Mouse (Mus musculus): ENCODE results near the gene Podxl. TPM values are rescaled to one million over a fixed set of nuclear protein-coding genes. Genes with fewer than 3 reads are reported as not detected.

The Podxl gene
- polyA plus RNA-seq, 2 experiments = 5.8 to 8.9 TPM

GRCm38 (mm10) chr6:31527897-31528296 lies 35.9 kb downstream of the Podxl start:
- no peaks in the 10 kb centered on the region for H3K27me3 ChIP-seq (ENCODE audit: control insufficient read depth, insufficient read depth, low read length)
- H3K27ac ChIP-seq (replicated peaks; ENCODE audit: low read depth, low read length) = no peak overlapping the region
- no peaks in the 10 kb centered on the region for H3K36me3 ChIP-seq (ENCODE audit: control insufficient read depth, insufficient read depth, low read length)
- H3K4me1 ChIP-seq (ENCODE audit: control insufficient read depth, insufficient read depth, low read length) = no peaks in the 10 kb centered on the region
- no peak for ATAC-seq (ENCODE audit: low FRiP score, low read depth)
- WGBS = 60% methylated on average over 7 of the region's 7 CpGs
- H3K9ac ChIP-seq (ENCODE audit: low read depth, low read length, severe bottlenecking) = no peak overlapping the region
- no peak overlapping the region for H3K4me2 ChIP-seq (replicated peaks; ENCODE audit: low read depth, low read length, severe bottlenecking)
- TF ChIP-seq POLR2A (IDR thresholded peaks at IDR 0.05; ENCODE audit: borderline replicate concordance, extremely low read depth, insufficient read depth, insufficient read length) = no peak
- peak; percentile 47 for DNase-seq (ENCODE audit: low spot score)
- H3K9me3 ChIP-seq (ENCODE audit: control insufficient read depth, low read length) = no peaks in the 10 kb centered on the region
- no peak overlapping the region for H3K4me3 ChIP-seq (replicated peaks; ENCODE audit: low read length)

- no peak for DNase-seq (ENCODE audit: low spot score)
These were observed 36.9 kb downstream of the Podxl start for GRCm38 (mm10) chr6:31526929-31527328.

GRCm38 (mm10) chr6:31525231-31525900 lies 38.4 kb downstream of the Podxl start:
- H3K36me3 ChIP-seq (ENCODE audit: control insufficient read depth, insufficient read depth, low read length) = no peaks in the 10 kb centered on the region
- TF ChIP-seq POLR2A (IDR thresholded peaks at IDR 0.05; ENCODE audit: borderline replicate concordance, extremely low read depth, insufficient read depth, insufficient read length) = no peak
- no peak overlapping the region for H3K4me3 ChIP-seq (replicated peaks; ENCODE audit: low read length)
- H3K9ac ChIP-seq (ENCODE audit: low read depth, low read length, severe bottlenecking) = no peak overlapping the region
- no peaks in the 10 kb centered on the region; the same call in 1 of the 2 replicates for H3K4me1 ChIP-seq (ENCODE audit: control insufficient read depth, insufficient read depth, low read length)
- ATAC-seq (ENCODE audit: low FRiP score, low read depth) = peak; percentile 65; the same call in 1 of the 2 replicates
- no peak overlapping the region for H3K4me2 ChIP-seq (replicated peaks; ENCODE audit: low read depth, low read length, severe bottlenecking)
- 63% methylated on average over 6 of the region's 6 CpGs for WGBS
- DNase-seq (ENCODE audit: low spot score) = peak; percentile 75
- H3K9me3 ChIP-seq (ENCODE audit: control insufficient read depth, low read length) = no peaks in the 10 kb centered on the region
- no peak overlapping the region for H3K27ac ChIP-seq (replicated peaks; ENCODE audit: low read depth, low read length)
- H3K27me3 ChIP-seq (ENCODE audit: control insufficient read depth, insufficient read depth, low read length) = no peaks in the 10 kb centered on the region

More at GRCm38 (mm10) chr6:31526929-31527328, 36.9 kb downstream of the Podxl start:
- H3K4me2 ChIP-seq (replicated peaks; ENCODE audit: low read depth, low read length, severe bottlenecking) = no peak overlapping the region
- ATAC-seq (ENCODE audit: low FRiP score, low read depth) = no peak
- no peaks in the 10 kb centered on the region for H3K9me3 ChIP-seq (ENCODE audit: control insufficient read depth, low read length)
- H3K27me3 ChIP-seq (ENCODE audit: control insufficient read depth, insufficient read depth, low read length) = no peaks in the 10 kb centered on the region
- H3K36me3 ChIP-seq (ENCODE audit: control insufficient read depth, insufficient read depth, low read length) = no peaks in the 10 kb centered on the region
- no peak overlapping the region for H3K9ac ChIP-seq (ENCODE audit: low read depth, low read length, severe bottlenecking)
- 82% methylated on average over 5 of the region's 5 CpGs for WGBS
- no peak for TF ChIP-seq POLR2A (IDR thresholded peaks at IDR 0.05; ENCODE audit: borderline replicate concordance, extremely low read depth, insufficient read depth, insufficient read length)
- no peak overlapping the region for H3K4me3 ChIP-seq (replicated peaks; ENCODE audit: low read length)
- no peak overlapping the region for H3K27ac ChIP-seq (replicated peaks; ENCODE audit: low read depth, low read length)
- no peaks in the 10 kb centered on the region for H3K4me1 ChIP-seq (ENCODE audit: control insufficient read depth, insufficient read depth, low read length)

DNA sequence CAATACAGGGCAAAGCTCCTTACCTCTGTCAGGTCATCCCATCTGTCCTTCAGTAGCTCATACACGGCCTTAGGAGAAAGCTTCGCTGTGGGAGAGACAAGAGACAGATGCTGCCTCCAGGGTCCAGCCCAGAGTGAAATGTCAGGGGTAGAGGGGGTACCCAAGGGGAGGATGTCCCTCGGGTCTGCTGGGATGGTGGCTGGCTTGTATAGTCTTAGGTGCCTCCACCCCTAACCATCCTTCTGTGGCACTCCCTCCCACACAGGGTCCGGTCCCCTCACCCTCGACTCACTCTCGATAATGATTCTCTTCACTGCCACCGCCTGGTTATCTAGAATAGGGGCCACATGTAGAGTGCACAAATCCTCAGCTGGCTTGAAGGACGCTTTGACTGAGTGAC lies 39.1 kb downstream of the Podxl start:
- no peaks in the 10 kb centered on the region for H3K27me3 ChIP-seq (ENCODE audit: control insufficient read depth, insufficient read depth, low read length)
- no peak overlapping the region for H3K9ac ChIP-seq (ENCODE audit: low read depth, low read length, severe bottlenecking)
- H3K4me1 ChIP-seq (ENCODE audit: control insufficient read depth, insufficient read depth, low read length) = no peaks in the 10 kb centered on the region; the same call in 1 of the 2 replicates
- no peak overlapping the region for H3K27ac ChIP-seq (replicated peaks; ENCODE audit: low read depth, low read length)
- no peaks in the 10 kb centered on the region for H3K9me3 ChIP-seq (ENCODE audit: control insufficient read depth, low read length)
- 92% methylated on average over 8 of the region's 8 CpGs for WGBS
- DNase-seq (ENCODE audit: low spot score) = no peak
- H3K4me2 ChIP-seq (replicated peaks; ENCODE audit: low read depth, low read length, severe bottlenecking) = no peak overlapping the region
- TF ChIP-seq POLR2A (IDR thresholded peaks at IDR 0.05; ENCODE audit: borderline replicate concordance, extremely low read depth, insufficient read depth, insufficient read length) = no peak
- ATAC-seq (ENCODE audit: low FRiP score, low read depth) = no peak
- H3K4me3 ChIP-seq (replicated peaks; ENCODE audit: low read length) = no peak overlapping the region
- H3K36me3 ChIP-seq (ENCODE audit: control insufficient read depth, insufficient read depth, low read length) = no peaks in the 10 kb centered on the region

DNA sequence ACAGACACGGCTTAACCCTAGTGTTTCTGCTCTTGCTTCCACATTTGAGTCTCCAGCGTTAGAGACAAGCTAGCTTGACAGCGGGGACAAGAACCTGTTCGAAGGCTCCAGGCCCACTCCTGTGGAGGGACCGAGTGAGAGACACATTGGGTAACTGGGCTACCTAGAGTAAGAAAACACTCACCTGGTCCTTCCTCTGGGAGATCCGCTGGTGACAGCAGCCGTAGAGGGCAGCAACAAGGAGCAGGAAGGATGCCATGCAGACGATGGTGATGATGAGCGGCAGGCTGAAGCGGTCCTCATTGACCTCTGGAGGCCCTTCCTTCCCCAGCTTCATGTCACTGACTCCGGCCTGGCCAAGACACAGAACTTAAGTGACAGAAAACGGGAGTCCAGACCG lies 39.7 kb downstream of the Podxl start:
- ATAC-seq (ENCODE audit: low FRiP score, low read depth) = no peak

More for the DNA sequence above, 39.7 kb downstream of the Podxl start:
- H3K4me1 ChIP-seq (ENCODE audit: control insufficient read depth, insufficient read depth, low read length) = no peaks in the 10 kb centered on the region; the same call in 1 of the 2 replicates
- no peaks in the 10 kb centered on the region for H3K27me3 ChIP-seq (ENCODE audit: control insufficient read depth, insufficient read depth, low read length)
- H3K9ac ChIP-seq (ENCODE audit: low read depth, low read length, severe bottlenecking) = no peak overlapping the region
- H3K4me2 ChIP-seq (replicated peaks; ENCODE audit: low read depth, low read length, severe bottlenecking) = no peak overlapping the region
- WGBS = 92% methylated on average over 13 of the region's 13 CpGs
- DNase-seq (ENCODE audit: low spot score) = no peak
- no peak overlapping the region for H3K4me3 ChIP-seq (replicated peaks; ENCODE audit: low read length)
- H3K36me3 ChIP-seq (ENCODE audit: control insufficient read depth, insufficient read depth, low read length) = no peaks in the 10 kb centered on the region
- H3K27ac ChIP-seq (replicated peaks; ENCODE audit: low read depth, low read length) = no peak overlapping the region
- no peak for TF ChIP-seq POLR2A (IDR thresholded peaks at IDR 0.05; ENCODE audit: borderline replicate concordance, extremely low read depth, insufficient read depth, insufficient read length)
- H3K9me3 ChIP-seq (ENCODE audit: control insufficient read depth, low read length) = no peaks in the 10 kb centered on the region
